In the genomic region with DNA sequence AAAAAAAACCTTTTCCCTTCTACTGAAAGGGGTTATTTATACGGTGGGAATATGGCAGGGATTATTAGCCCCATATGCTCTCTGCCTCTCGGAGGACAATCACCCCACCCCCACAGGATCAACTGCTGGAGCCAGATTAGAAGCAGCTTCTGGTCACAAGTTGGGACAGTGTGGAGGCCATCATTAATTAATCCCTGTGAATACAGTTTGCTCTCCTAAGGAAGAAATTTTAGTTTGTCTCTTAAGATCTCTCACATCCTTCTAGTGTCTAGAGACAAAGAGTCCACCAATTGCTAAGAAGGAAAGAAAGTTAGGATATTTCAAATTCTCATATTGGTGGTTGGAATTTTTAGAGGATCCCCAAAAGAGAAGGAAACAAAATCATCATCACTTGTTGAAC, we compare ENCODE assay signal across 43 mouse cellular contexts. TPM values are rescaled to one million over a fixed set of nuclear protein-coding genes. Genes with fewer than 3 reads are reported as not detected.
"Had no signal": no experiment of that assay in that cellular context is flagged by ENCODE, and none has a peak within 500 bp of the region (broad histone marks: within the 10 kb centered on the region; RNA-seq: fewer than 3 reads in every experiment).

A gene (minus strand): TSS at position 101 of the 400 bp plus-strand sequence.

- H3K9me3 ChIP-seq: heart, embryonic 10.5 days; heart, embryonic 12.5 days; heart, embryonic 15.5 days; hindbrain, embryonic 10.5 days; hindbrain, embryonic 12.5 days; hindbrain, embryonic 13.5 days; hindbrain, embryonic 15.5 days; intestine, embryonic 15.5 days; kidney, embryonic 15.5 days had no signal

- H3K27ac ChIP-seq: heart, embryonic 10.5 days; heart, embryonic 13.5 days; heart, embryonic 15.5 days; hindbrain, embryonic 10.5 days; hindbrain, embryonic 12.5 days; hindbrain, embryonic 13.5 days; hindbrain, embryonic 14.5 days; hindbrain, embryonic 15.5 days; hindbrain, postnatal 0 days; intestine, embryonic 15.5 days; kidney, embryonic 15.5 days; kidney, postnatal 0 days; layer of hippocampus, adult 2 months had no signal

- ATAC-seq: hindbrain, embryonic 16.5 days; hindbrain, postnatal 0 days; inflammation-experienced regulatory T-cells, adult 6 months; intestine, embryonic 15.5 days; intestine, embryonic 16.5 days; intestine, postnatal 0 days had no signal

- DNase-seq: heart, postnatal 10 days; heart, postnatal 14 days; heart, postnatal 36 days; heart, postnatal 4 days; kidney, adult 11 months; kidney, adult 18-20 months; kidney, adult 2 months; kidney, adult 8-10 months; kidney, adult 9 months; kidney, postnatal 10 days; kidney, postnatal 14 days; kidney, postnatal 25 days; kidney, postnatal 36 days; kidney, postnatal 4 days; layer of hippocampus, adult 9-11 months; layer of hippocampus, postnatal 36 days had no signal

- H3K4me3 ChIP-seq: heart, embryonic 10.5 days; heart, embryonic 12.5 days; heart, embryonic 13.5 days; heart, embryonic 15.5 days; hindbrain, embryonic 10.5 days; hindbrain, embryonic 12.5 days; hindbrain, embryonic 13.5 days; hindbrain, embryonic 15.5 days; intestine, embryonic 15.5 days; kidney, embryonic 15.5 days; layer of hippocampus, adult 2 months had no signal

- H3K9ac ChIP-seq: heart, embryonic 12.5 days; heart, embryonic 13.5 days; heart, embryonic 15.5 days; hindbrain, embryonic 12.5 days; hindbrain, embryonic 13.5 days; hindbrain, embryonic 14.5 days; hindbrain, embryonic 15.5 days; intestine, embryonic 15.5 days; kidney, embryonic 15.5 days had no signal

- H3K36me3 ChIP-seq: heart, embryonic 10.5 days; heart, embryonic 12.5 days; heart, embryonic 13.5 days; heart, embryonic 15.5 days; hindbrain, embryonic 10.5 days; hindbrain, embryonic 12.5 days; hindbrain, embryonic 13.5 days; hindbrain, embryonic 15.5 days; intestine, embryonic 15.5 days; kidney, embryonic 15.5 days had no signal

- H3K4me2 ChIP-seq: heart, embryonic 11.5 days; heart, embryonic 12.5 days; heart, embryonic 13.5 days; heart, embryonic 15.5 days; hindbrain, embryonic 12.5 days; hindbrain, embryonic 13.5 days; hindbrain, embryonic 14.5 days; hindbrain, embryonic 15.5 days; intestine, embryonic 15.5 days; kidney, embryonic 15.5 days had no signal

- H3K27me3 ChIP-seq: heart, embryonic 12.5 days; heart, embryonic 13.5 days; heart, embryonic 15.5 days; hindbrain, embryonic 12.5 days; hindbrain, embryonic 13.5 days; hindbrain, embryonic 15.5 days; intestine, embryonic 15.5 days; kidney, embryonic 15.5 days had no signal

- H3K4me1 ChIP-seq: heart, embryonic 10.5 days; heart, embryonic 12.5 days; heart, embryonic 13.5 days; heart, embryonic 15.5 days; hindbrain, embryonic 10.5 days; hindbrain, embryonic 12.5 days; hindbrain, embryonic 13.5 days; hindbrain, embryonic 15.5 days; intestine, embryonic 15.5 days; kidney, embryonic 15.5 days had no signal

RNA-seq across cellular contexts. Expression of the gene that starts here (rescaled TPM):
- polyA plus RNA-seq: heart, embryonic 10.5 days; heart, embryonic 11.5 days; heart, embryonic 12.5 days; heart, embryonic 13.5 days; heart, embryonic 14.5 days; heart, embryonic 15.5 days; heart, embryonic 16.5 days; heart, postnatal 0 days; hindbrain, embryonic 10.5 days; hindbrain, embryonic 11.5 days; hindbrain, embryonic 12.5 days; hindbrain, embryonic 13.5 days; hindbrain, embryonic 14.5 days; hindbrain, embryonic 15.5 days; hindbrain, embryonic 16.5 days; hindbrain, postnatal 0 days; inflammation-experienced regulatory T-cells, adult 6 months; intestine, embryonic 14.5 days; intestine, embryonic 15.5 days; intestine, embryonic 16.5 days; intestine, postnatal 0 days; kidney, adult 2 months; kidney, embryonic 14.5 days; kidney, embryonic 15.5 days; kidney, embryonic 16.5 days; kidney, postnatal 0 days; large intestine, adult 2 months had no signal
